19 mouse cellular contexts compared by ENCODE assay signal in the genomic region with DNA sequence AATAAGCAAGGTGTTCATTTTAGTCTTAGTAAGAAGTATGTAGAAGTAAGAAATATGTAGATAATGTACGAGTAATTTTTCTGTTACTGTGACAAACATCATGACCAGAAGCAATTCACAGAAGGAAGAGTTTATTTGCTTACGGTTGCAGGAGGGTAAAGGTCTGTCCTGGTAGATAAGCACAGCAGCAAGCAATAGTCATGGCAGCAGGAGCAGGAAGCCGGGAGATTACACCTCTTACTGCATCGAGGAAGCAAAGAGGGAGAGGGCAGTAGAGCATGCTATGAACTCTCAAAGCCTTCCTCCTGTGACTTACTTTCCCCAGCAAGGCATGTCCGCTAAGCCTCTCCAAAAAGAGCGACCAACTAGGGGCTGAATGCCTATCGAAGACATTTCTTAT.
A peak's percentile ranks its signal among the peaks of the same experiment; 100 is the strongest.
DNase-seq lines count a peak whose midpoint lies in the region; ATAC-seq and TF ChIP-seq lines count a peak whose summit lies in the region.
"Had no signal": no experiment of that assay in that cellular context is flagged by ENCODE, and none has a peak within 500 bp of the region (broad histone marks: within the 10 kb centered on the region; RNA-seq: fewer than 3 reads in every experiment).

No protein-coding gene starts in this region.

- no peak for TF ChIP-seq EP300 in liver, postnatal 0 days (IDR thresholded peaks at IDR 0.05; ENCODE audit: low read depth)

- TF ChIP-seq POLR2A in liver, adult 2 months (IDR thresholded peaks at IDR 0.05; ENCODE audit: extremely low read depth, insufficient read depth, low read length) = no peak

- 42% methylated on average over 7 of the region's 7 CpGs for WGBS in liver, adult 2 months
- 54% methylated on average over 7 of the region's 7 CpGs for WGBS in liver, postnatal 0 days (ENCODE audit: insufficient replicate concordance)
- WGBS in intestine, postnatal 0 days = 54% methylated on average over 7 of the region's 7 CpGs

- H3K4me3 ChIP-seq in liver, adult 2 months (ENCODE audit: insufficient read depth, low read depth, low read length) = no peak overlapping the region
- no peak overlapping the region for H3K4me3 ChIP-seq in liver, postnatal 0 days (ENCODE audit: low read depth, low read length)
- no peak overlapping the region for H3K4me3 ChIP-seq in intestine, postnatal 0 days (ENCODE audit: low read depth, low read length)
- H3K4me3 ChIP-seq: embryonic facial prominence, embryonic 13.5 days; gastrocnemius, adult 2 months; kidney, embryonic 15.5 days; limb, embryonic 15.5 days; midbrain, embryonic 10.5 days; myocyte had no signal

- H3K4me2 ChIP-seq in liver, postnatal 0 days (ENCODE audit: low read depth, low read length) = no peak overlapping the region
- no peak overlapping the region for H3K4me2 ChIP-seq in intestine, postnatal 0 days (replicated peaks; ENCODE audit: low read depth)
- H3K4me2 ChIP-seq: embryonic facial prominence, embryonic 13.5 days; hindbrain, embryonic 14.5 days; kidney, embryonic 15.5 days; limb, embryonic 15.5 days had no signal

- H3K27ac ChIP-seq in liver, adult 2 months (replicated peaks; ENCODE audit: insufficient read depth, low read depth, low read length) = peak overlapping the region; percentile 80; the same call in 1 of the 2 replicates
- no peak overlapping the region for H3K27ac ChIP-seq in liver, postnatal 0 days (ENCODE audit: low read depth)
- peak overlapping the region; percentile 72 for H3K27ac ChIP-seq in intestine, postnatal 0 days (ENCODE audit: low read depth, low read length)
- H3K27ac ChIP-seq: embryonic facial prominence, embryonic 13.5 days; gastrocnemius, adult 2 months; hindbrain, embryonic 14.5 days; kidney, embryonic 15.5 days; limb, embryonic 15.5 days; midbrain, embryonic 10.5 days had no signal

- no peaks in the 10 kb centered on the region for H3K36me3 ChIP-seq in liver, adult 2 months (ENCODE audit: control insufficient read depth, insufficient read depth, low read length)
- no peaks in the 10 kb centered on the region for H3K36me3 ChIP-seq in liver, postnatal 0 days (replicated peaks; ENCODE audit: insufficient read depth, low read length)
- H3K36me3 ChIP-seq in intestine, postnatal 0 days (ENCODE audit: control insufficient read depth, insufficient read depth) = no peaks in the 10 kb centered on the region
- H3K36me3 ChIP-seq: embryonic facial prominence, embryonic 13.5 days; kidney, embryonic 15.5 days; limb, embryonic 15.5 days; midbrain, embryonic 10.5 days had no signal

- no peaks in the 10 kb centered on the region for H3K9me3 ChIP-seq in liver, postnatal 0 days (ENCODE audit: low read length)
- no peaks in the 10 kb centered on the region for H3K9me3 ChIP-seq in intestine, postnatal 0 days (ENCODE audit: control insufficient read depth)
- H3K9me3 ChIP-seq: embryonic facial prominence, embryonic 13.5 days; kidney, embryonic 15.5 days; limb, embryonic 15.5 days; midbrain, embryonic 10.5 days had no signal

- no peak for ATAC-seq in liver, postnatal 0 days
- ATAC-seq in intestine, postnatal 0 days = peak; percentile 85
- peak; percentile 99 for ATAC-seq in megakaryocyte-erythroid progenitor cell, adult 5-6 weeks (replicated peaks; ENCODE audit: low FRiP score, low TSS enrichment, poor library complexity, severe bottlenecking)
- ATAC-seq: midbrain, embryonic 16.5 days had no signal

- H3K27me3 ChIP-seq in liver, adult 2 months (ENCODE audit: control insufficient read depth, insufficient read depth, low read length) = no peaks in the 10 kb centered on the region
- H3K27me3 ChIP-seq in liver, postnatal 0 days (ENCODE audit: insufficient read depth, low read length) = no peaks in the 10 kb centered on the region
- no peaks in the 10 kb centered on the region for H3K27me3 ChIP-seq in intestine, postnatal 0 days (replicated peaks; ENCODE audit: control insufficient read depth, insufficient read depth, low read length)
- H3K27me3 ChIP-seq: embryonic facial prominence, embryonic 13.5 days; kidney, embryonic 15.5 days; limb, embryonic 15.5 days had no signal

- H3K4me1 ChIP-seq in liver, adult 2 months (ENCODE audit: control insufficient read depth, insufficient read depth, low read length) = peaks cover 7% of the 10 kb centered on the region; the same call in 1 of the 2 replicates
- H3K4me1 ChIP-seq in liver, postnatal 0 days (ENCODE audit: insufficient read depth) = peaks cover 7% of the 10 kb centered on the region; the same call in 1 of the 2 replicates
- no peaks in the 10 kb centered on the region; the same call in 1 of the 2 replicates for H3K4me1 ChIP-seq in intestine, postnatal 0 days (replicated peaks; ENCODE audit: control insufficient read depth, insufficient read depth, low read length)
- H3K4me1 ChIP-seq: embryonic facial prominence, embryonic 13.5 days; kidney, embryonic 15.5 days; midbrain, embryonic 10.5 days had no signal

- no peaks in the 10 kb centered on the region for H3K79me2 ChIP-seq in liver, adult 2 months (ENCODE audit: control insufficient read depth, insufficient read depth, low read length)

- DNase-seq in liver, adult 2 months (ENCODE audit: extremely low read depth, low read depth, low spot score) = peak; percentile 78
- no peak for DNase-seq in liver, postnatal 0 days
- DNase-seq in c-Kit-positive CD71-positive TER-119-negative erythroid progenitor cells, embryonic 14.5 days (ENCODE audit: low read depth) = peak; percentile 3
- no peak for DNase-seq in neural tube, embryonic 10.5 days (ENCODE audit: extremely low spot score, low spot score)
- no peak for DNase-seq in cerebellum, adult 9-10 months
- no peak for DNase-seq in cerebellum, adult 11-12 months
- DNase-seq: embryo, embryonic 11 days; layer of hippocampus, adult 9-11 months; thymus, adult 18-20 months had no signal

- no peak overlapping the region for H3K9ac ChIP-seq in liver, adult 2 months (ENCODE audit: low read depth, low read length)
- no peak overlapping the region for H3K9ac ChIP-seq in liver, postnatal 0 days (replicated peaks)
- H3K9ac ChIP-seq in intestine, postnatal 0 days (ENCODE audit: low read depth, low read length) = no peak overlapping the region
- H3K9ac ChIP-seq: embryonic facial prominence, embryonic 13.5 days; hindbrain, embryonic 14.5 days; kidney, embryonic 15.5 days; limb, embryonic 15.5 days had no signal

- no peak for TF ChIP-seq CTCF in liver, adult 2 months (IDR thresholded peaks at IDR 0.05; ENCODE audit: low read depth, low read length)
- TF ChIP-seq CTCF in liver, postnatal 0 days (IDR thresholded peaks at IDR 0.05; ENCODE audit: low read depth) = no peak
- peak; percentile 25; the same call in 1 of the 2 replicates for TF ChIP-seq CTCF in intestine, postnatal 0 days (IDR thresholded peaks at IDR 0.05; ENCODE audit: low read depth)

Comparison
In these comparisons a context has a peak if more than half of its experiments do, and no peak if none do; other contexts are left out.
1. DNase-seq: peak in liver, adult 2 months (single experiment) and c-Kit-positive CD71-positive TER-119-negative erythroid progenitor cells, embryonic 14.5 days (single experiment); none in liver, postnatal 0 days (single experiment), neural tube, embryonic 10.5 days (single experiment), cerebellum, adult 9-10 months (single experiment) and cerebellum, adult 11-12 months (single experiment).